Mouse (Mus musculus) embryonic facial prominence, embryonic 11.5 days (tissue): Measurements from ENCODE around the gene Klhdc8a. TPM values are rescaled to one million over a fixed set of nuclear protein-coding genes. Genes with fewer than 3 reads are reported as not detected.

Source experiments
- ATAC-seq: fragments of 200-750 bp; cut with Nextera tagmentation; replicated peaks from 2 replicates; pipeline ENCODE4 v1.8.0; 2017; ENCODE audit warnings: low read depth; ENCODE audit not compliant: insufficient number of reproducible peaks, low FRiP score, low TSS enrichment
- DNase-seq: peaks from one replicate; pipeline ENCODE4 v3.0.0-alpha.2; 2015; ENCODE audit warnings: low spot score
- H3K27ac ChIP-seq: fragments of 300-500 bp; sonication (generic); replicated peaks from 2 replicates; pipeline ENCODE4 v1.5.1; 2014; ENCODE audit warnings: mild to moderate bottlenecking, low read depth, low read length, control low read depth
- H3K27me3 ChIP-seq: fragments of 300-500 bp; sonication (generic); 2 replicates; pipeline ENCODE4 v1.6.1; 2014; ENCODE audit warnings: mild to moderate bottlenecking, low read length, moderate library complexity, mixed read lengths; ENCODE audit not compliant: control insufficient read depth, insufficient read depth
- H3K36me3 ChIP-seq: fragments of 300-500 bp; sonication (generic); replicated peaks from 2 replicates; pipeline ENCODE4 v1.6.1; 2014; ENCODE audit warnings: low read depth, mild to moderate bottlenecking, low read length, moderate library complexity, mixed read lengths; ENCODE audit not compliant: control insufficient read depth, insufficient read depth
- H3K4me1 ChIP-seq: fragments of 300-500 bp; sonication (generic); 2 replicates; pipeline ENCODE4 v1.6.1; 2014; ENCODE audit warnings: low read length, mixed read lengths; ENCODE audit not compliant: control insufficient read depth, insufficient read depth
- H3K4me2 ChIP-seq: fragments of 300-500 bp; sonication (generic); 2 replicates; pipeline ENCODE4 v1.6.1; 2014; ENCODE audit warnings: low read depth, mild to moderate bottlenecking, control low read depth, low read length, moderate library complexity
- H3K4me3 ChIP-seq: fragments of 300-500 bp; sonication (generic); 2 replicates; pipeline ENCODE4 v1.5.1; 2014; ENCODE audit warnings: low read depth, low read length, control low read depth
- H3K9ac ChIP-seq: fragments of 300-500 bp; sonication (generic); replicated peaks from 2 replicates; pipeline ENCODE4 v1.6.1; 2014; ENCODE audit warnings: mild to moderate bottlenecking, control low read depth, low read length
- H3K9me3 ChIP-seq: fragments of 300-500 bp; sonication (generic); replicated peaks from 2 replicates; pipeline ENCODE4 v1.6.1; 2016; ENCODE audit warnings: mild to moderate bottlenecking, low read length, inconsistent platforms, mixed read lengths; ENCODE audit not compliant: control insufficient read depth
- WGBS: fragments of 180-500 bp; shearing (Covaris S2); extraction: QIAGEN DNeasy Blood & Tissue Kit; methylation state at CpG from one replicate; pipeline ENCODE4 v1.1.7; 2014; 5-methylcytosine and 5-hydroxymethylcytosine counted together
- polyA plus RNA-seq: library from polyadenylated mRNA; unstranded; fragments of >200 nt; fragmentation: Nextera tagmentation; extraction: Ambion mirVana; gene quantifications from 2 replicates; pipeline ENCODE4 v1.2.1, GENCODE M21; 2014

The Klhdc8a gene
- polyA plus RNA-seq, 1 experiment from 2014 or later, result 0.66 TPM

DNA sequence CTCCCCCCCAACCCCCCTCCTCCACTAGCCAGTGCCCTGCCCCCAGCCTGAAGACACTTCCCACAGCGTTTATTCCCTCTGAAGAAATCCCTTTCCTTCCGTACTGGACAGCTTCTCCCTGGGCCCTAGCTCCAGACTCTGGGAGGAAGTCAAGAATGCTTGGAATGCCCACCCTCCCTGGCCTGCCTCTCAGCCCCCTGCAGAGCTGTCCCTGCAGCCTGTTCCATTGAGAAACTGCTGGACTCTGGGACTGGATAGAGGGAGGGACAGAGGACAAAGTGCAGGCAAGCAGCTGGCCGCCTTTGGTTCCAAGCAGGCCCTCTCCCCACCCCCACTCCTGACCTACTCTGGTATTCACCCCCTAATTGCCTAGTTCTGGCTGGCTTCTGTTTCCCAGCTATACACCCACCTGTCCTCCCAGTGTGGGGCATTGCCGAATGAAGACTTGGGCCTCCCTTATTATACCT is 35.3 kb downstream of the Klhdc8a start:
- peak overlapping the region; percentile 72 for H3K27ac ChIP-seq
- H3K36me3 ChIP-seq, result no peaks in the 10 kb centered on the region
- H3K27me3 ChIP-seq, result no peaks in the 10 kb centered on the region
- ATAC-seq (peak; percentile 85), DNase-seq (peak; percentile 62)
- H3K9ac ChIP-seq, result peak overlapping the region; percentile 28; the same call in 1 of the 2 replicates
- WGBS, result 3% methylated on average over 4 of the region's 4 CpGs
- H3K9me3 ChIP-seq, result no peaks in the 10 kb centered on the region
- H3K4me1 ChIP-seq, result peaks cover 3% of the 10 kb centered on the region; the same call in 1 of the 2 replicates
- H3K4me2 ChIP-seq, result no peak overlapping the region
- H3K4me3 ChIP-seq, result no peak overlapping the region

DNA sequence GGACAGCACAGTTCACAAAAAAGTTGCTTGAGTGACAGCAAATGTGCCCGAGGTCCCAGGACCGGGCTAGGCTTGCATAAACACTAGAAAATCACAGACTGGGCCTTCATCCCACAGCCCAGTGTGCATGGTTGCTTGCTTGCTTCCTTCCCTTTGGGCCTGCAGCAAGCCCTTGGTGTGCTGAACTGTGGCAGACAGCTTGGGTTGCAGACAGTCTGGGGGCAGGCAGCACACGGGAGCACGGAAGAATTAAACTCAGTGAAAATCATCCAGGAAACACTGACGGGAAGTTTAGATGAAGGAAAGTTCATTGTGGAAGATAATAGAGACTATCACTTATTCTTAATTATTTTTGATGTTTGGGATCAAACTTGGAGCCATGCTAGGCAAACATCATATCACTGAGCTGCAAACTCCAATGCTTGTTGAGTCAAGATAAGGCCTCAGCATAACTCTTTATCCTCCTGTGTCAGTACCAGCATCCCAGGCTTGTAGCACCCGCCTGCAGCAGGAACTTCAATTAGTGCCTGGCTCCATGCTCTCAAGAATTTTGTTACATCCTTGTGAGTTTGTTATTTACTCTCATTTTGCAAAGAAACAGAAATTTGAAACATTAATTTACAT is 35.9 kb downstream of the Klhdc8a start:
- Histone ChIP-seq H3K4me3 (no peak overlapping the region), H3K9ac (no peak overlapping the region), H3K36me3 (no peaks in the 10 kb centered on the region), H3K27ac (peak overlapping the region; percentile 72), H3K4me1 (peaks cover 3% of the 10 kb centered on the region; the same call in 1 of the 2 replicates), H3K9me3 (no peaks in the 10 kb centered on the region), H3K27me3 (no peaks in the 10 kb centered on the region), H3K4me2 (no peak overlapping the region)
- ATAC-seq, result peak; percentile 22; the same call in 1 of the 2 replicates
- 17% methylated on average over 6 of the region's 6 CpGs for WGBS
- DNase-seq, result no peak

DNA sequence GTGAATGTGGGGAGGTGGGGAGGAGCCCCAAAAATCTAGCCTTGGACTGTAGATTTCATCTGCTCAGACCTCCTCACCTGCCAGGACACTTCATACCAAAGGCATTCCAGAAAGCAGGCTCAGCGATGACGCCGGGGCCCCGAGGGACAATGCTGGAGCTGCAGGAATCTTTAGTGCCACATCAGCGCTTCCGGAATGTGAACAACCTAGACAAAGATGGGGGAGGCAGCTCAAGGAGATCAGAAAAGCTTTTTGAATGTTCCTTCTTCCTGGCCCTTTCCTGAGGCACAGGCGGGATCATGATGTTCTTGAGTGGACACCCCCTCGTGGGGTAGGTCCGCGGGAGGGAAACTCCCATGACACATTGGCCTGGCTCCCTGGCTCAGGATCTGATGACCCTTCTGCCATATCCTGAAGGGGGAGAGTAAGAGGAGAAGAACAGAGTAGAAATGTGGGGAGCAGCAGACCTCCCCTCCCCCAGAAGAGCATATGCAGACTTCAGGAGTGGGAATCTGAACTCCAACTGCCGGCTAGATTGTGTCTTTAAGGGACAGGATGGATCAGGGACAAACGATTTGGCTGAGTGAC is 37.0 kb downstream of the Klhdc8a start:
- Histone ChIP-seq H3K36me3 (no peaks in the 10 kb centered on the region), H3K9ac (no peak overlapping the region), H3K4me1 (peaks cover 3% of the 10 kb centered on the region; the same call in 1 of the 2 replicates), H3K27ac (no peak overlapping the region), H3K9me3 (no peaks in the 10 kb centered on the region), H3K27me3 (no peaks in the 10 kb centered on the region), H3K4me2 (no peak overlapping the region), H3K4me3 (no peak overlapping the region)
- no peak for DNase-seq
- 55% methylated on average over 12 of the region's 12 CpGs for WGBS
- no peak for ATAC-seq

DNA sequence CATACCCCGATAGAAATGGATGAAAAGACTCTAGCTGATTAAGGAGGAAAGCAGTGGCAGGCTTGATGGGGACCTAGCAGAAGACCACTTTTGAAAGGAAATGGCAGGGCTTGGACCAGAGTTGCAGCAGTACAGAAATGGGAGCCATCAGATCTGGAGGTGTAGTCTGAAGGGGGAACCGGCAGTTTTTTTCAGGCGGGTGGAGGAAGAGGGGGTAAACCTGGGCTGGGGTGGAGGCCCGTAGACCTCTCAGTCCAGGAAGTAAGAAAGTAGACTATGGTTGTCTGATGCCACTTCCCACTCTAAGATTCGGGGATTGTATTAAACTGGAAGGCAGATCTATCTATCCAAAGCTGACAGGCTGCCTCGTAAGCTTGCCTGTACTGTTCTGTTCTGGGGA is 38.5 kb downstream of the Klhdc8a start:
- ATAC-seq (no peak), DNase-seq (no peak)
- Histone ChIP-seq H3K9ac (no peak overlapping the region), H3K4me3 (no peak overlapping the region), H3K27ac (no peak overlapping the region), H3K4me2 (no peak overlapping the region), H3K4me1 (peaks cover 3% of the 10 kb centered on the region; the same call in 1 of the 2 replicates), H3K36me3 (no peaks in the 10 kb centered on the region), H3K9me3 (no peaks in the 10 kb centered on the region), H3K27me3 (no peaks in the 10 kb centered on the region)
- 75% methylated on average over 6 of the region's 6 CpGs for WGBS

DNA sequence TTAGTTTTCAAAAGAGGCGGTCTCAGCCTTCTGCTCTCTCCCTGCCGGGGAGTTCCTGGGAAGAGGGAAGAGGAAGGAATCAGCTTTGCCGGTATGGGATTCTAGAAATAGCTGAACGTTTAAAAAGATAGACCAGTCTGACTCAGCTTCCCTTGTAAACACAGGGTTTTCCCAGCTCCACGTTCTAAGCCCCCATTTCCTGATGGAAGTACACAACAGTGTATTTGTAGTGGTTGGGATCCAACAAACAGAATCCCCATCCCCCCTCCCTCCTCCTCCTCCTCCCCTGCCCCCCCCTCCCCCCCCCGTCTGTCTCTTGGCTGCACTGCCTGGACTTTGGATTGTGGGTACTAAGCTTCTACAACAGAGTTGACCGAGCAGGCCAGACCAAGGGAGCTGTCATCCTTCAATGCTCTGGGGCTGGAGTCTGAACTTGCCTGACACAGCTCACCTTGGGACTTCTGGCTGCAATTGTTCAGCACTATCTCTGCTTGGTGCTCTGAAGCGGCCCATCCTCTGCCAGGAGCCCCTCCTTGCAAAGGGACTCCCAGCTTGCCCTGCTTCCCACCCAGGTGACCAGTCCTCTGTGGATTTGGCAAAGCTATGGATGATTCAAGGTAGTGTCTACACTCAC is 39.7 kb downstream of the Klhdc8a start:
- Histone ChIP-seq H3K4me2 (no peak overlapping the region), H3K36me3 (no peaks in the 10 kb centered on the region), H3K4me1 (peaks cover 3% of the 10 kb centered on the region; the same call in 1 of the 2 replicates), H3K9me3 (no peaks in the 10 kb centered on the region), H3K27ac (no peak overlapping the region), H3K9ac (no peak overlapping the region), H3K27me3 (no peaks in the 10 kb centered on the region), H3K4me3 (no peak overlapping the region)
- no peak for DNase-seq
- 42% methylated on average over 8 of the region's 8 CpGs for WGBS
- no peak for ATAC-seq

- no peaks in the 10 kb centered on the region for H3K36me3 ChIP-seq
- no peak overlapping the region for H3K9ac ChIP-seq
- H3K4me1 ChIP-seq, result no peaks in the 10 kb centered on the region
- 55% methylated on average over 5 of the region's 5 CpGs for WGBS
- no peaks in the 10 kb centered on the region for H3K9me3 ChIP-seq
- H3K27me3 ChIP-seq, result no peaks in the 10 kb centered on the region
- no peak overlapping the region for H3K4me3 ChIP-seq
- H3K4me2 ChIP-seq, result no peak overlapping the region
- no peak overlapping the region for H3K27ac ChIP-seq
- ATAC-seq (no peak), DNase-seq (no peak)
These were observed 43.5 kb downstream of the Klhdc8a start for GRCm38 (mm10) chr1:132341731-132342501.

GRCm38 (mm10) chr1:132342518-132342917 is 44.1 kb downstream of the Klhdc8a start:
- Histone ChIP-seq H3K4me1 (no peaks in the 10 kb centered on the region), H3K4me3 (no peak overlapping the region), H3K9me3 (no peaks in the 10 kb centered on the region), H3K4me2 (no peak overlapping the region), H3K9ac (no peak overlapping the region), H3K36me3 (no peaks in the 10 kb centered on the region), H3K27ac (no peak overlapping the region), H3K27me3 (no peaks in the 10 kb centered on the region)
- WGBS, result 60% methylated on average over 3 of the region's 3 CpGs
- DNase-seq (no peak), ATAC-seq (no peak)
